Mouse (Mus musculus) frontal cortex, adult 2 months (tissue): ENCODE measurements at regions not wholly inside any gene's neighbourhood (a gene's known extent, or its start where the extent isn't known, plus 50 kb on each side); places are given as distances from the start of the nearest gene placed in this dataset.

Experiments used
- DNase-seq, 2 experiments: peaks; one replicate each; pipeline ENCODE4 v3.0.0; 2022; ENCODE audit warnings: low spot score in 1 of 2; ENCODE audit errors: extremely low spot score in 1 of 2

- no peak for DNase-seq
Observed at GRCm38 (mm10) chr5:69877100-69877499, 285.0 kb upstream of the Gnpda2 start.

GRCm38 (mm10) chr5:69863027-69863426 is 270.9 kb upstream of the Gnpda2 start:
- no peak for DNase-seq

DNA sequence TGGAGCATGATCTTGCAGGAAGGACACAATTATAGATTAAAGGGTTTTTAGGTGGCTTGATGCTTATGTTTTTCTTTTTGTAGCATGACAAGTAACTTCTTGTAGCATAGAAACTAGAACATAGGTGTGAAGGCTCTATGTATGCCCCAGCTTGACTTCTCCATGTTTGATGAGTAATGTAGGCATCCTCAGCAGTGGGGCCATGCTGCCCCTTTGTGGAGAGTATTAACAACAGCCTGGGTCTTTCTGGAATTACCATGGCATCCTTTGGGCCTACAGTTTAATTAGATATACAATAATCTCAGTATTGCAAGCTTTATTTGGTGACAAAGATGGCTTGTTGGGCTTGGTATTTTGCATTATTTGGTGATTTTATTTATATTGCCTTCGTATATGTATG is 252.7 kb upstream of the Gnpda2 start:
- DNase-seq: no peak

- no peak for DNase-seq
Observed at GRCm38 (mm10) chr5:69837947-69838710, 246.0 kb upstream of the Gnpda2 start.

DNA sequence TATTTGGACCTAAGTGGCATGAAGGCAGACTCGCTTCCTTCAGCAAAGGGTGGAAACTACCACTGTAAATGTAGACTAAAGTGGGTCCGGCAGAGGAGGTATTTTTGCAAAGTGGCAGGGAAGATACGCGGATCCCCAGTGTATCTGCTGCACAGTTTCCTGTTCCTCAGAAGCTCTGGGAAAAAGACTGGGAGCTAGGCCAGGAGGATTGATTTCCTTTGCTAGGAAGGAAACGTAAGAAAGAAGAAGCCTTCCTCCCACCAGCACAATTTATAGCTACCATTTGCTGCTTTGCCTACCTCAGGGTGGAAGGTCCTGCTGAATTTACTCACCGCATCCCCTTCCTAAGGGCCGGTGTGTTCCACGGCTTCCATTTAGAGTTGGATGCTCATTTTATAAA is 244.2 kb upstream of the Gnpda2 start:
- peak in 1 of 2 experiments; percentile 31 for DNase-seq

DNA sequence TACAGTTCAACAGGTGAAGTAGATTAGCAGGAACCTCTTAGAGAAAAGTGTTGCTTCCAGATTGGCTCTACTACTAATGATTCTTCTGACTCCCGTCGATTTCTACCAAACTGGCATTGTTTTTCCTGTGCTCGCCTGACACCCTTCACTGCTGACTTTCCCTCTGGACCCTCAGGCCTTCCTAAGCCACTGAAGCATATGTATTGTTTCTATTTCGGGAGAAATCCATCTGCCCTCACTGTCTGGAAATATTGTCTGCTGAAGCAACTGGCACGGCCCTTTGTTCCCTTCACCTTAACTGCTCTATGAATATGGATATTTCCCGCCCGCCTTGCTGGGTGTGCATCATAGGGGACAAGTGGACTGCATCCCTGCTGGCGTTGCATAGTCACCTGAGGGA is 243.0 kb upstream of the Gnpda2 start:
- no peak for DNase-seq

GRCm38 (mm10) chr5:69817778-69818177 is 225.6 kb upstream of the Gnpda2 start:
- DNase-seq: no peak

GRCm38 (mm10) chr5:69817035-69817434 is 224.9 kb upstream of the Gnpda2 start:
- DNase-seq: no peak

DNA sequence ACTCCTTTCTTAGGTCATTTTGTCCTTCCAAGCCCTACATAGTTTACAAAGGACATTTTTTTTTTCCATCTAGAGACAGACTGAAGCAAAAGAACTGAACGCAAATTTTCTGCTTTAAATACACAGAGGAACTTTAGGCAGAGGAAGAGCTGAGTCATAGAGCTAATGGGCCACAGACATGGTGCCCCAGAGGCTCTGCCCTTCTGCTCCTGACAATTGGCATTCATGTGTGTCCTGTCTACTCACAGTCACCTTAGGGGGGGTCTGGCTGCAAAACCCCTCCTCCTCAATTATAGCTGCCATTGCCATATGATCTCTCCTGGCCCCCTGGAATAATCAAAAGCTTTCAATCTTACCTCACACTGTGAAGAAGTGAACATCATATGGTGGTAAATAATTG is 223.2 kb upstream of the Gnpda2 start:
- DNase-seq: no peak

DNA sequence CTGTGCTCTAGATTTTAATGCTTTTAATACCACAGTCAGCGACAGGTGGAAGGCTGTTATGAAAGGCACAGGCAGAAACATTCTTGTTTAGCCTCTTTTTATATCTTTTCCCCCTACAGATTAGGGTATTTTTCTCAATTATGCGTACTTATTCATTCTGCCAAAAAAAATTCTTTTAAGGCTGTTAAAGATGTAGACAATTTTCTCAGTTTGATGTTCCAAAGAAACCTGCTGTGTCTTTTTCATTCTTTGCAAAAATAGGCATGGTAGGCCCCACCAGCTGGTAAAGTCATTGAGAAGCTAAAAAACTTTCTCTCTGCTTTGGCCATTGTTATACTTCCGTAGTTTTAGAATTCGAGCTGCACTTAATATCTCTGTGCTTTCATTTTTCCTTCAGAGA is 210.5 kb upstream of the Gnpda2 start:
- DNase-seq: peak in 1 of 2 experiments; percentile 25

- DNase-seq: peak in 1 of 2 experiments; percentile 5
Observed at GRCm38 (mm10) chr5:69802101-69802500, 210.0 kb upstream of the Gnpda2 start.

DNA sequence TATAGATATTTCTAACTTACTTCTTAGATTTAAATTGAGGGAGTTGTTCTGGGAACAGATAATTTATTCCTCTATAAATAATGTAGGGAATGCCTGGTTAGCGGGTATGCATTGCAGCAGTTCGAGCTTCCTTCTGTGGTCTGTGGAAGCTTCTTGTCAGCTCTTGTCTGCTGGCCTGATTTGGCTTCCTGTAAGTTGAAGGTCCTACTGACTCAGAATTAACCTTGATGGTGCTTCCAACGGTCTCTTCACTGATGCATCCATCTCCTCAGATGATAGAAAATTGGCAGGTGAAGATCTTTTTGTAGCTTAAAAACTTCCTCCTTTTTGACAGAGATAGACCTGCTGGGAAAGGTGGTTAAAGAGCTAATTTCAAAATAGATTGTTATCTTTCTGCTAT is 203.2 kb upstream of the Gnpda2 start:
- no peak for DNase-seq

GRCm38 (mm10) chr5:69794641-69795040 is 202.5 kb upstream of the Gnpda2 start:
- DNase-seq: no peak

DNA sequence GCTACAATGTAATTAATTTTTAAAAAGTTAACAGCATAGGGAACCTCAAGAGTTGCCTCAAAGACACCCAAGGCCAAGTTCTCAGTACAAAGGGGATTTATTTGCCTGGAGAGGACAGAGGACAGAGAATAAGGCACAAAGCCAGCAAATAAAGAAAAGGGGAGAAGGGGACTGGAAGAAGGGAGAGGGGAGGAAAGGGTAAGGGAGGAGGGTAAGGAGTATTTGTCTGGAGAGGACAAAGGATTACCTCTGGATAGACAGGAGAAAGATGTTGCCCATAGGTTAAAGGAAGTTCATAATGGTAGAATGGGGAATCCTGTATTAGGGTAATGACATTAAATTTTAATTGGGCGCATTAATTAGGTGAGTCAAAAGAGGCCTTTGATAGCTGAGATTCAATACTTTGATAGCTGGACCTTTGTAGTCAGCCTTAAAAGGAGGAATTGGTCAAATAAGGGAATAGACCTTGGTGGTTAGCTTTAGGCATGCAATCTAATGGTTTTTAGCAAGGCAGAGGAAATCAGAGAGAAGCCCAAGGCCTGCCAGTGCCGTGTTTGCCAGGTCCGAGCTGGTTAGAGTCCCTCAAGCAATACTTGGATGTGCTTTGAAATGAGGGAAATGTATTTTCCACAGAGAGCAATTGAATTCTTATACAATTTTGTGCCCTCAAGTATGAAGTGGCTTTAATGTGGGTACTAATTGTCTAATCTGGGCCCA is 164.8 kb upstream of the Gnpda2 start:
- no peak for DNase-seq

DNA sequence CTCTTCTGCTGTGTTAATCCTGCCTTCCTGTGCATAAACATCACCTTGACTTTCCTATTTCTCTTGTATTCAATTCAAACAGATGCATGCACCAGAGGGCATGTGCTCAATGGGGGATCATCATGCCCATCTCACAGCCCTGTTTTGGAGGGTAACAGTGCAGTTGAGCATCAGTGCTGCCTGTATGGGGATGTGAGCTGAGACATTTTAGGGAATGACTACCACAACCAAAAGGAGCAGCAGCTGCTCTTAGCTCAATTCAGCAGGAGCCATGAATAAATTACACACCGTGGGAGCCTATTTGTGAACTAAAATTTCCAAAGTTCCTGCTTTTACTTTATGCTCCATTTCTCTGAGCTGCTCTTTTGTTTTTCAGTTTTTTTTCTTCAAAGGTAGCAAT is 164.2 kb upstream of the Gnpda2 start:
- peak in 1 of 2 experiments; percentile 27 for DNase-seq

DNA sequence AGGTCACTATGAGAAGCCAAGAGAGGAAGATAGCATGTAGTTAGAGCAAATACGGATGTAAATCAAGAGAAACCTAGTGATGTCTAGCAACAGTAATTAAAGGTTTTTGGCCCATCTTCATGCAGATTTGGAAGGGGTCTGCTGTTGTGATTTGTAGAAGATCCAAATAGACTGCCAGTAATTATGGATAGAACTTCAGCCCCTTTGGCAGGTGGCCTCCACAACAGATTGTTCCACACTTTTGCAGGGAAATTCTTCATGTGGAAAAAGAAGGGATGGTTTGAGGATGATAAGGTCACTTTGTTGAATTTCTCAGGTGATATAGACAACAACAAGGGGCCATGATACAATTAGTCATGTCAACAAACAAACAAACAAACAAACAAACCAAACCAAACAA is 148.4 kb upstream of the Gnpda2 start:
- no peak for DNase-seq

- DNase-seq: no peak
Observed at GRCm38 (mm10) chr5:69721351-69722006, 129.3 kb upstream of the Gnpda2 start.

DNA sequence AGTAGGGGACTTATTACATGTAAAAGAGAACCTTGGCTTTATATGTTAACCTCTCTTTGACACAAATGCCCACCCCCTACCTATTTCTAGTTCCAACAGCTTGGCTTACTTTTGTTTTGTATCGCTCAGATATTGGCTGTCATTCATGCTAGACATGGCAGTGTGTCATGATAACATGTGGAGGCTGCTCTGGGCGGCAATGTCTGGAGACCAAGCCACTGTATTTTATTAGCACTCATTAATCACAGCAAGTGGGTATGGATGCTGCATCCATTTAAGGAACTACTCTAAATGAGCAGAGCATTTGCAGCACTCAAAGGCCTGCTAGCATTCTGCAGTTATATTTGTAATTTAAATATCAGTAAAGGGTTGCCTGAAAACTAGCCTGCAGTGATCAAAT is 123.9 kb upstream of the Gnpda2 start:
- DNase-seq: no peak

DNA sequence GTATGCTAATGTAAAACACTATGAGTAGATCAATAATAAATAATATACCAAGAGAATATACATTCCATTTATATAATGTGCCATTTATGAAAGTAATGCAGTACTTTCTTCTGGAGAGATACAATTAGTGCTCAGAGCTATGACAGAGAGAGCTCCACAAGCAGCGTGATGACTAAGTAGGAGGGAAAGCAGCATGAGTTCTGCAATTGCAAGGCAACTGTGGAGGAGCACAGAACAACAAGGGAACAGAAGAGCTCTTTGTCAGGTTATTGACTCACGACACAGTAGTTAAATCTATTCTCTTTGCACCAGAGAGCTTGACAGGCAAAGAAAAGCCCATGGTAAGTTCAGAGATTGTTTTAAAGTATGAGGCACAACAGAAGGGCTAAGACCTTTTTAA is 115.0 kb upstream of the Gnpda2 start:
- DNase-seq: peak; percentile 12 to 36

- DNase-seq: no peak
Observed at GRCm38 (mm10) chr5:69705168-69705532, 113.0 kb upstream of the Gnpda2 start.

DNA sequence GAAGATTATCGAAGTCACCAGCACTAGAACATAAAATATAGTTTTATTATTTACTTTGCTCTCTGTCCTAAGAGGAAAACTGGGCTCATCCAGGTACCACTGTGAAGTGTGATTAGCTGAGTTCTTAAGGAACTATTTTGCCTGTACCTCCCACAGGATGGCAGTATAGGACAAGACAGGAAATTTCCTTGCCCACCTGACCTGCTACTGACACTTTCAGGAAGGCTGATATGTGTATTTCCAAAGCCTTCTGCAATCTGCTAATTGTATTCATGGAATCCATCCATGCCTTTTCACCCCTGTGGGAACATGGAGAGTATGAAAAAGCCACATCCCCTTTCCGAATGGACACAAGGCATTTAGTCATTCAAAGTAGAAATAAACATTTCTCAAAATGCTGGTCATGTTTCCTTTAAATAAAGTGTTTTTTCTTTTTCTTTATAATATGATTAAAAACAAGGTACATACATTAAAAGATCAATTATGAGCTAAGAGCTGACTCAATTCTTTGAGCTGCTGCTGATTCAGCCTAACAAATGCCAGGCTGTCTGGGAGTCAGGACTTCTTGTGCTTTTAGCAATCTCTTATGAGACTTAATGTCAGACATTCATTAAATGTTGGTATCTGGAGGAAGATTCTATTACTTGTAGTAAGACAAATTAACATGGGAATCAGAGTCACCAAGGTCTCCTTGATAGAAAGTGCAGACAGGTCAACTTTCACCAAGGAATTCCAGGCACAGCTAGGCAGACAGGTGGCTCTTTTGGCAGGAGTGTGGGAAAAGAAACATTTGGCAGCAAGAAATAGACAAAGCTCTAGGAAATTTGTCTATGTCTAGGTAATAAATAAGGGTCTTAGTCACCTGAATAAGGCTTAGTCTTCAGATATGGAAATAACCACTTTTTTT is 112.4 kb upstream of the Gnpda2 start:
- DNase-seq: peak; percentile 13 to 68
